In genomic region chr9:107769445-107770000, GRCm38 (mm10) we compare ENCODE assay signal across 8 mouse cellular contexts. TPM values are rescaled to one million over a fixed set of nuclear protein-coding genes. Genes with fewer than 3 reads are reported as not detected.
A peak's percentile ranks its signal among the peaks of the same experiment; 100 is the strongest.
DNase-seq lines count a peak whose midpoint lies in the region; ATAC-seq and TF ChIP-seq lines count a peak whose summit lies in the region.

No protein-coding gene starts in this region.

- 10% methylated on average over 4 of the region's 4 CpGs for WGBS in kidney, postnatal 0 days
- 15% methylated on average over 4 of the region's 4 CpGs for WGBS in hindbrain, embryonic 14.5 days
- 7% methylated on average over 4 of the region's 4 CpGs for WGBS in midbrain, postnatal 0 days

- TF ChIP-seq CTCF in kidney, postnatal 0 days (IDR thresholded peaks at IDR 0.05; ENCODE audit: low read depth), result peak; percentile 31; the same call in 1 of the 2 replicates
- TF ChIP-seq CTCF in bone marrow macrophage, adult 2 months (IDR thresholded peaks at IDR 0.05; ENCODE audit: low read depth, low read length), result no peak
- peak; percentile 45 for TF ChIP-seq CTCF in midbrain, postnatal 0 days (IDR thresholded peaks at IDR 0.05)

- no peaks in the 10 kb centered on the region for H3K27me3 ChIP-seq in kidney, postnatal 0 days (ENCODE audit: insufficient read depth, low read length)
- no peaks in the 10 kb centered on the region for H3K27me3 ChIP-seq in hindbrain, embryonic 14.5 days (ENCODE audit: control insufficient read depth, insufficient read depth, low read length)
- H3K27me3 ChIP-seq in midbrain, postnatal 0 days (ENCODE audit: insufficient read depth, low read length), result no peaks in the 10 kb centered on the region

- H3K4me3 ChIP-seq in kidney, postnatal 0 days (replicated peaks; ENCODE audit: low read depth, low read length), result peak overlapping the region; percentile 68
- peak overlapping the region; percentile 95 for H3K4me3 ChIP-seq in bone marrow macrophage, adult 2 months (ENCODE audit: insufficient read depth, low read length)
- H3K4me3 ChIP-seq in hindbrain, embryonic 14.5 days (replicated peaks; ENCODE audit: low read length), result peak overlapping the region; percentile 94
- peak overlapping the region; percentile 100 for H3K4me3 ChIP-seq in midbrain, postnatal 0 days (ENCODE audit: low read depth, low read length)

- no peaks in the 10 kb centered on the region for H3K9me3 ChIP-seq in kidney, postnatal 0 days (replicated peaks; ENCODE audit: low read length)
- no peaks in the 10 kb centered on the region for H3K9me3 ChIP-seq in hindbrain, embryonic 14.5 days (ENCODE audit: control insufficient read depth, low read length)
- no peaks in the 10 kb centered on the region for H3K9me3 ChIP-seq in midbrain, postnatal 0 days (ENCODE audit: low read length)

- no peak overlapping the region for H3K27ac ChIP-seq in kidney, postnatal 0 days
- peak overlapping the region; percentile 79 for H3K27ac ChIP-seq in bone marrow macrophage, adult 2 months (ENCODE audit: insufficient read depth, low read depth, low read length)
- H3K27ac ChIP-seq in hindbrain, embryonic 14.5 days, result no peak overlapping the region; the same call in 1 of the 2 replicates
- peak overlapping the region; percentile 99 for H3K27ac ChIP-seq in midbrain, postnatal 0 days (ENCODE audit: low read depth, low read length)

- H3K4me1 ChIP-seq in kidney, postnatal 0 days (replicated peaks; ENCODE audit: insufficient read depth, low read length), result no peaks in the 10 kb centered on the region; the same call in 1 of the 2 replicates
- H3K4me1 ChIP-seq in bone marrow macrophage, adult 2 months (ENCODE audit: control insufficient read depth, insufficient read depth, low read length), result peaks cover 6% of the 10 kb centered on the region
- H3K4me1 ChIP-seq in hindbrain, embryonic 14.5 days (replicated peaks; ENCODE audit: control insufficient read depth, insufficient read depth, low read length), result peaks cover 22% of the 10 kb centered on the region
- no peaks in the 10 kb centered on the region for H3K4me1 ChIP-seq in midbrain, postnatal 0 days (ENCODE audit: insufficient read depth, low read length)

- no peak for ATAC-seq in kidney, postnatal 0 days (replicated peaks; ENCODE audit: low FRiP score, low read depth)
- ATAC-seq in hindbrain, embryonic 14.5 days (ENCODE audit: low FRiP score), result no peak
- no peak for ATAC-seq in midbrain, postnatal 0 days (ENCODE audit: low FRiP score)

- H3K9ac ChIP-seq in kidney, postnatal 0 days (ENCODE audit: low read depth, low read length), result peak overlapping the region; percentile 86
- peak overlapping the region; percentile 100 for H3K9ac ChIP-seq in hindbrain, embryonic 14.5 days
- peak overlapping the region; percentile 100 for H3K9ac ChIP-seq in midbrain, postnatal 0 days (replicated peaks; ENCODE audit: low read length, poor library complexity, severe bottlenecking)

- TF ChIP-seq POLR2A in bone marrow macrophage, adult 2 months (IDR thresholded peaks at IDR 0.05; ENCODE audit: borderline replicate concordance, low read depth, low read length), result no peak

- DNase-seq in kidney, postnatal 0 days (ENCODE audit: low spot score), result peak; percentile 34
- DNase-seq in kidney, adult 11 months, result no peak
- no peak for DNase-seq in hindbrain, embryonic 14.5 days (ENCODE audit: low spot score)
- DNase-seq in midbrain, postnatal 0 days (ENCODE audit: low spot score), result peak; percentile 26
- DNase-seq in frontal cortex, postnatal 36 days (ENCODE audit: low spot score in 2 of 2), result no peak
- DNase-seq in urinary bladder, postnatal 25 days (ENCODE audit: low spot score), result no peak
- no peak for DNase-seq in adrenal gland, postnatal 4 days (ENCODE audit: low spot score in 2 of 2)

- peak overlapping the region; percentile 60 for H3K4me2 ChIP-seq in kidney, postnatal 0 days (ENCODE audit: low read length)
- H3K4me2 ChIP-seq in hindbrain, embryonic 14.5 days (replicated peaks), result peak overlapping the region; percentile 89
- H3K4me2 ChIP-seq in midbrain, postnatal 0 days (ENCODE audit: low read depth, low read length, poor library complexity, severe bottlenecking), result peak overlapping the region; percentile 56

- peaks cover 45% of the 10 kb centered on the region for H3K36me3 ChIP-seq in kidney, postnatal 0 days (ENCODE audit: insufficient read depth, low read length)
- H3K36me3 ChIP-seq in hindbrain, embryonic 14.5 days (replicated peaks; ENCODE audit: control insufficient read depth, insufficient read depth), result peaks cover 69% of the 10 kb centered on the region
- peaks cover 16% of the 10 kb centered on the region for H3K36me3 ChIP-seq in midbrain, postnatal 0 days (ENCODE audit: insufficient read depth, low read length)

RNA-seq across cellular contexts. Expression of gene Rbm5, which starts 1.3 kb away (rescaled TPM):
- 108 and 113 TPM in 2 replicates for polyA plus RNA-seq in kidney, postnatal 0 days (2015; fragmentation: Nextera tagmentation; extraction: Ambion mirVana)
- polyA plus RNA-seq in bone marrow macrophage, adult 2 months (2012; ENCODE audit: insufficient read depth, insufficient read length, missing spikeins), result 177 and 178 TPM in 2 replicates
- 199 and 205 TPM in 2 replicates for polyA plus RNA-seq in hindbrain, embryonic 14.5 days (2014; fragmentation: Nextera tagmentation; extraction: Ambion mirVana)
- total RNA-seq in midbrain, postnatal 0 days (2014; rRNA removed), result 142 and 145 TPM in 2 replicates
- polyA plus RNA-seq in midbrain, postnatal 0 days (2015; fragmentation: Nextera tagmentation; extraction: Ambion mirVana), result 159 and 160 TPM in 2 replicates
- 100 to 1,000 TPM; 152 to 155 TPM for total RNA-seq in adrenal gland, postnatal 4 days (2021)

RNA-seq across cellular contexts. Expression of gene Sema3f, which starts 59.2 kb away (rescaled TPM):
- polyA plus RNA-seq in kidney, postnatal 0 days (2015; fragmentation: Nextera tagmentation; extraction: Ambion mirVana), result 16.2 and 17.3 TPM in 2 replicates
- polyA plus RNA-seq in bone marrow macrophage, adult 2 months (2012; ENCODE audit: insufficient read depth, insufficient read length, missing spikeins), result not detected in 2 replicates
- polyA plus RNA-seq in hindbrain, embryonic 14.5 days (2014; fragmentation: Nextera tagmentation; extraction: Ambion mirVana), result 17.5 and 17.7 TPM in 2 replicates
- total RNA-seq in midbrain, postnatal 0 days (2014; rRNA removed), result 115 and 120 TPM in 2 replicates
- 13.5 and 14.1 TPM in 2 replicates for polyA plus RNA-seq in midbrain, postnatal 0 days (2015; fragmentation: Nextera tagmentation; extraction: Ambion mirVana)
- 10 to 100 TPM; 28.9 to 32.8 TPM for total RNA-seq in adrenal gland, postnatal 4 days (2021)

Comparison
In these comparisons a context has a peak if more than half of its experiments do, and no peak if none do; other contexts are left out.
1. DNase-seq: peak in kidney, postnatal 0 days (single experiment) and midbrain, postnatal 0 days (single experiment); none in kidney, adult 11 months (single experiment), hindbrain, embryonic 14.5 days (single experiment), frontal cortex, postnatal 36 days (0 of 2), urinary bladder, postnatal 25 days (single experiment) and adrenal gland, postnatal 4 days (0 of 2).
2. H3K27ac ChIP-seq: peak in bone marrow macrophage, adult 2 months (single experiment) and midbrain, postnatal 0 days (single experiment); none in kidney, postnatal 0 days (single experiment) and hindbrain, embryonic 14.5 days (single experiment).
3. Peak in every context shown above with its lines, with median percentiles within 50 percentile points of each other: H3K4me2 ChIP-seq, H3K4me3 ChIP-seq and H3K9ac ChIP-seq.